Mouse (Mus musculus) forebrain, postnatal 0 days (tissue): ENCODE data around the gene Nudt8. TPM values are rescaled to one million over a fixed set of nuclear protein-coding genes. Genes with fewer than 3 reads are reported as not detected.

Experiments
- ATAC-seq: fragments of 200-750 bp; cut with Nextera tagmentation; 2 replicates; pipeline ENCODE4 v1.8.0; 2017; ENCODE audit warnings: mild to moderate bottlenecking, moderate library complexity
- DNase-seq: peaks from one replicate; pipeline ENCODE4 v3.0.0-alpha.2; 2015
- H3K27ac ChIP-seq: fragments of 300-500 bp; sonication (generic); 2 replicates; pipeline ENCODE4 v1.5.1; 2014; ENCODE audit warnings: low read depth, mild to moderate bottlenecking, antibody characterized with exemption, low read length, moderate library complexity, mixed read lengths
- H3K27me3 ChIP-seq: fragments of 300-500 bp; sonication (generic); 2 replicates; pipeline ENCODE4 v1.6.1; 2014; ENCODE audit warnings: mild to moderate bottlenecking, low read length, mixed read lengths; ENCODE audit not compliant: insufficient read depth
- H3K36me3 ChIP-seq: fragments of 300-500 bp; sonication (generic); 2 replicates; pipeline ENCODE4 v1.6.1; 2014; ENCODE audit warnings: mild to moderate bottlenecking, moderate library complexity; ENCODE audit not compliant: insufficient read depth
- H3K4me1 ChIP-seq: fragments of 300-500 bp; sonication (generic); 2 replicates; pipeline ENCODE4 v1.6.1; 2014; ENCODE audit warnings: antibody characterized with exemption; ENCODE audit not compliant: insufficient read depth
- H3K4me2 ChIP-seq: fragments of 300-500 bp; sonication (generic); 2 replicates; pipeline ENCODE4 v1.6.1; 2014; ENCODE audit warnings: low read depth, mild to moderate bottlenecking, moderate library complexity
- H3K4me3 ChIP-seq: fragments of 300-500 bp; sonication (generic); 2 replicates; pipeline ENCODE4 v1.5.1; 2014; ENCODE audit warnings: low read depth, low read length, mixed read lengths
- H3K9ac ChIP-seq: fragments of 300-500 bp; sonication (generic); 2 replicates; pipeline ENCODE4 v1.6.1; 2014; ENCODE audit warnings: mild to moderate bottlenecking
- H3K9me3 ChIP-seq: fragments of 300-500 bp; sonication (generic); 2 replicates; pipeline ENCODE4 v1.6.1; 2016; ENCODE audit warnings: low read length
- CTCF ChIP-seq: sonication (generic); IDR thresholded peaks from 2 replicates; pipeline ENCODE4 v1.5.1; 2016; ENCODE audit warnings: antibody characterized with exemption, control low read depth, low read depth
- WGBS: fragments of 180-500 bp; shearing (Covaris S2); extraction: QIAGEN DNeasy Blood & Tissue Kit; methylation state at CpG from one replicate; pipeline ENCODE4 v1.1.7; 2014; 5-methylcytosine and 5-hydroxymethylcytosine counted together
- polyA plus RNA-seq: library from polyadenylated mRNA; unstranded; fragments of >200 nt; fragmentation: Nextera tagmentation; extraction: Ambion mirVana; gene quantifications from 2 replicates; pipeline ENCODE4 v1.2.1, GENCODE M21; 2015
- total RNA-seq: library from RNA; depleted of rRNA; stranded (reverse); fragments of >200 nt; gene quantifications from 2 replicates; pipeline ENCODE4 v1.2.3, GENCODE M21; 2014

Gene Nudt8
- total and polyA plus RNA-seq, 2 experiments from 2014 or later, result 30.8 to 36.3 TPM

- H3K4me2 ChIP-seq, result peak overlapping the region; percentile 86
- 17% methylated on average over 17 of the region's 17 CpGs for WGBS
- peak overlapping the region; percentile 93 for H3K9ac ChIP-seq
- no peak for DNase-seq
- H3K27me3 ChIP-seq, result no peaks in the 10 kb centered on the region
- peak; percentile 17 for ATAC-seq
- H3K4me3 ChIP-seq, result peak overlapping the region; percentile 77
- no peak for TF ChIP-seq CTCF
- peaks cover 10% of the 10 kb centered on the region; the same call in 1 of the 2 replicates for H3K4me1 ChIP-seq
- H3K36me3 ChIP-seq, result peaks cover under 1% of the 10 kb centered on the region; the same call in 1 of the 2 replicates
- no peaks in the 10 kb centered on the region for H3K9me3 ChIP-seq
- H3K27ac ChIP-seq, result peak overlapping the region; percentile 91
These were observed 657 bp downstream of the Nudt8 start for GRCm38 (mm10) chr19:4000949-4001525.

GRCm38 (mm10) chr19:4001752-4002151 is 1.4 kb downstream of the Nudt8 start:
- WGBS, result 90% methylated on average over 5 of the region's 5 CpGs
- no peak for ATAC-seq
- H3K36me3 ChIP-seq, result peaks cover 8% of the 10 kb centered on the region
- no peaks in the 10 kb centered on the region for H3K27me3 ChIP-seq
- no peak overlapping the region for H3K9ac ChIP-seq
- H3K9me3 ChIP-seq, result no peaks in the 10 kb centered on the region
- DNase-seq, result no peak
- H3K4me3 ChIP-seq, result no peak overlapping the region
- H3K27ac ChIP-seq, result no peak overlapping the region
- peak overlapping the region; percentile 86; the same call in 1 of the 2 replicates for H3K4me2 ChIP-seq
- H3K4me1 ChIP-seq, result peaks cover 10% of the 10 kb centered on the region; the same call in 1 of the 2 replicates
- no peak for TF ChIP-seq CTCF

GRCm38 (mm10) chr19:4003112-4003511 is 2.7 kb downstream of the Nudt8 start, which contains the start of gene Doc2g:
TSS of gene Doc2g (plus strand) at chr19:4003313.
- Histone ChIP-seq H3K9ac (no peak within 1 kb of the TSS), H3K36me3 (peaks cover 19% of the 10 kb centered on the region), H3K4me3 (no peak within 1 kb of the TSS), H3K27me3 (no peaks in the 10 kb centered on the region), H3K9me3 (no peaks in the 10 kb centered on the region), H3K4me2 (no peak within 1 kb of the TSS), H3K4me1 (peaks cover 10% of the 10 kb centered on the region; the same call in 1 of the 2 replicates), H3K27ac (no peak within 1 kb of the TSS)
- no peak for DNase-seq
- no peak for TF ChIP-seq CTCF
- WGBS, result 93% methylated on average over 1 of the region's 1 CpGs
- no peak for ATAC-seq

GRCm38 (mm10) chr19:4003641-4004040 is 3.3 kb downstream of the Nudt8 start:
- H3K9ac ChIP-seq, result no peak overlapping the region
- H3K4me3 ChIP-seq, result no peak overlapping the region
- WGBS, result 84% methylated on average over 12 of the region's 12 CpGs
- DNase-seq, result no peak
- H3K4me1 ChIP-seq, result peaks cover 10% of the 10 kb centered on the region; the same call in 1 of the 2 replicates
- no peaks in the 10 kb centered on the region for H3K27me3 ChIP-seq
- TF ChIP-seq CTCF, result no peak
- H3K4me2 ChIP-seq, result no peak overlapping the region
- peaks cover 25% of the 10 kb centered on the region for H3K36me3 ChIP-seq
- no peaks in the 10 kb centered on the region for H3K9me3 ChIP-seq
- ATAC-seq, result no peak
- no peak overlapping the region for H3K27ac ChIP-seq

- ATAC-seq, result no peak
- no peak overlapping the region for H3K4me2 ChIP-seq
- 89% methylated on average over 15 of the region's 15 CpGs for whole genome bisulfite sequencing
- TF ChIP-seq CTCF, result no peak
- H3K4me3 ChIP-seq, result no peak overlapping the region
- H3K27me3 ChIP-seq, result no peaks in the 10 kb centered on the region
- no peak for DNase-seq
- H3K27ac ChIP-seq, result no peak overlapping the region
- no peaks in the 10 kb centered on the region for H3K9me3 ChIP-seq
- H3K4me1 ChIP-seq, result peaks cover 10% of the 10 kb centered on the region; the same call in 1 of the 2 replicates
- no peak overlapping the region for H3K9ac ChIP-seq
- peaks cover 32% of the 10 kb centered on the region for H3K36me3 ChIP-seq
These were observed 4.0 kb downstream of the Nudt8 start for GRCm38 (mm10) chr19:4004331-4004730.

GRCm38 (mm10) chr19:4005091-4005490 is 4.7 kb downstream of the Nudt8 start:
- WGBS, result 86% methylated on average over 9 of the region's 9 CpGs
- H3K36me3 ChIP-seq, result peaks cover 35% of the 10 kb centered on the region
- H3K9ac ChIP-seq, result no peak overlapping the region
- H3K27me3 ChIP-seq, result no peaks in the 10 kb centered on the region
- ATAC-seq (no peak), DNase-seq (no peak)
- H3K4me1 ChIP-seq, result peaks cover 10% of the 10 kb centered on the region; the same call in 1 of the 2 replicates
- H3K27ac ChIP-seq, result no peak overlapping the region
- no peaks in the 10 kb centered on the region for H3K9me3 ChIP-seq
- no peak overlapping the region for H3K4me3 ChIP-seq
- no peak overlapping the region for H3K4me2 ChIP-seq
- TF ChIP-seq CTCF, result no peak

GRCm38 (mm10) chr19:4005971-4006370 is 5.6 kb downstream of the Nudt8 start:
- Histone ChIP-seq H3K4me2 (no peak overlapping the region), H3K27ac (no peak overlapping the region), H3K36me3 (peaks cover 35% of the 10 kb centered on the region), H3K9me3 (no peaks in the 10 kb centered on the region), H3K27me3 (no peaks in the 10 kb centered on the region), H3K4me3 (no peak overlapping the region), H3K9ac (no peak overlapping the region), H3K4me1 (peaks cover 9% of the 10 kb centered on the region; the same call in 1 of the 2 replicates)
- ATAC-seq (no peak), DNase-seq (no peak)
- 95% methylated on average over 8 of the region's 8 CpGs for WGBS
- no peak for TF ChIP-seq CTCF
